Mouse (Mus musculus): ENCODE measurements around the gene Fam45a.

DNA sequence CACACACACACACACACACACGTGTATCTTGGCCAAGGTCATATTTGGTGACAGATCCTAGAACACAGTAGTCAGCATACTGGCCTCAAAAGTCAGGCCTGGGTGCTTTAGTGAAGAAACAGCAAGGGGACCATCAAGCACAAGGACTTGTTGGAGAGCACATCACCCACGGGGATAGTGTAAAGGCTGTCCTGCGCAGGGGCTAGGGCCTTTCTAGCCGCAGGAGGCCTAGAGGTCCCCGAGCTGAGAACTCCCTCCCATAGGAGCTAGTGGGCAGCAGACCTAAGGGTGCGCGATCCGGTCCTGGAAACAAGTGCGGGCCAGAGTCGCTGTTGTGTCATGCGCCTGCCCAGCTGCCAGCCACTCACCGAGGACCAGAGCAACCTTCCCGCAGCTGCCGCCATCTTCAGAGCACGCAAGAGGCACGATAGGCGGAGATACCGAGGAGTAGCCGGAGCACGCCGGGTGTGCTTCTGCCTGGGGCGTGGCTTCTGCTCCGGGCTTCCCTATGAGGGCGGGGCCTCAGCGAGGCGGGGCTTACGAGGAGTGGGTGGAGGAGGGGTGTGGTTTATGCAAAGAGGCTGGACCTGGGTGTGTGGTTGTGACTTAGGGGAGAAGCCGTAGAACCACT, 62.8 kb downstream of the Fam45a start, which contains the start of gene Prdx3:
- TF ChIP-seq CTCF (IDR thresholded peaks at IDR 0.05; ENCODE audit: low read depth) (peak; percentile 50), EP300 (optimal IDR thresholded peaks at IDR 0.05) (no peak)

Measured in stomach, postnatal 0 days (tissue).